Mouse (Mus musculus) heart, postnatal 0 days (tissue): ENCODE measurements around the gene Hist1h2ad. TPM values are rescaled to one million over a fixed set of nuclear protein-coding genes. Genes with fewer than 3 reads are reported as not detected.
"Not testable (repeated sequence)": the region's sequence is repeated elsewhere in the genome, so short reads cannot be mapped to it uniquely, and the experiment has no call there.

Experiments used
- ATAC-seq: fragments of 200-750 bp; cut with Nextera tagmentation; 2 replicates; pipeline ENCODE4 v1.8.0; 2017; ENCODE audit warnings: low read depth, moderate number of reproducible peaks, moderate library complexity; ENCODE audit not compliant: insufficient read depth
- DNase-seq: peaks from one replicate; pipeline ENCODE4 v3.0.0-alpha.2; 2016; ENCODE audit warnings: low spot score
- H3K27ac ChIP-seq: fragments of 300-500 bp; sonication (generic); 2 replicates; pipeline ENCODE4 v1.5.1; 2014; ENCODE audit warnings: low read depth, mild to moderate bottlenecking
- H3K27me3 ChIP-seq: fragments of 300-500 bp; sonication (generic); 2 replicates; pipeline ENCODE4 v1.6.1; 2014; ENCODE audit warnings: low read length, mixed read lengths; ENCODE audit not compliant: control insufficient read depth, insufficient read depth
- H3K36me3 ChIP-seq: fragments of 300-500 bp; sonication (generic); replicated peaks from 2 replicates; pipeline ENCODE4 v1.6.1; 2014; ENCODE audit warnings: low read length, mixed read lengths; ENCODE audit not compliant: control insufficient read depth, insufficient read depth
- H3K4me1 ChIP-seq: fragments of 300-500 bp; sonication (generic); 2 replicates; pipeline ENCODE4 v1.6.1; 2014; ENCODE audit warnings: antibody characterized with exemption; ENCODE audit not compliant: control insufficient read depth, insufficient read depth
- H3K4me2 ChIP-seq: fragments of 300-500 bp; sonication (generic); 2 replicates; pipeline ENCODE4 v1.6.1; 2014; ENCODE audit warnings: low read depth, mild to moderate bottlenecking, low read length, moderate library complexity
- H3K4me3 ChIP-seq: fragments of 300-500 bp; sonication (generic); 2 replicates; pipeline ENCODE4 v1.5.1; 2014; ENCODE audit warnings: low read depth, low read length
- H3K9ac ChIP-seq: fragments of 300-500 bp; sonication (generic); replicated peaks from 2 replicates; pipeline ENCODE4 v1.6.1; 2014; ENCODE audit warnings: low read depth, low read length, mixed read lengths
- H3K9me3 ChIP-seq: fragments of 300-500 bp; sonication (generic); replicated peaks from 2 replicates; pipeline ENCODE4 v1.6.1; 2016; ENCODE audit warnings: low read length; ENCODE audit not compliant: control insufficient read depth
- CTCF ChIP-seq: IDR thresholded peaks from 2 replicates; pipeline ENCODE4 v1.5.1; 2016; ENCODE audit warnings: antibody characterized with exemption, control low read depth, low read depth
- EP300 ChIP-seq: IDR thresholded peaks from 2 replicates; pipeline ENCODE4 v1.6.1; 2016; ENCODE audit warnings: antibody characterized with exemption, low read depth
- WGBS: fragments of 180-500 bp; shearing (Covaris S2); extraction: QIAGEN DNeasy Blood & Tissue Kit; methylation state at CpG from one replicate; pipeline ENCODE4 v1.1.7; 2014; 5-methylcytosine and 5-hydroxymethylcytosine counted together
- polyA plus RNA-seq: library from polyadenylated mRNA; unstranded; fragments of >200 nt; fragmentation: Nextera tagmentation; extraction: Ambion mirVana; gene quantifications from 2 replicates; pipeline ENCODE4 v1.2.1, GENCODE M21; 2015
- total RNA-seq: library from RNA; depleted of rRNA; stranded (reverse); fragments of >200 nt; gene quantifications from 2 replicates; pipeline ENCODE4 v1.2.3, GENCODE M21; 2014; ENCODE audit warnings: low replicate concordance

Hist1h2ad gene
- total and polyA plus RNA-seq, 2 experiments from 2014 or later, result 0.27 to 568 TPM

- TF ChIP-seq EP300, result no peak
- no peak for TF ChIP-seq CTCF
- H3K9me3 ChIP-seq, result no peaks in the 10 kb centered on the region
- peak overlapping the region; percentile 87 for H3K9ac ChIP-seq
- H3K27ac ChIP-seq, result peak overlapping the region; percentile 100
- peak; percentile 80 for DNase-seq
- 24% methylated on average over 2 of the region's 2 CpGs for WGBS
- H3K4me1 ChIP-seq, result peaks cover 19% of the 10 kb centered on the region
- no peak for ATAC-seq
- H3K4me2 ChIP-seq, result peak overlapping the region; percentile 79
- no peaks in the 10 kb centered on the region for H3K36me3 ChIP-seq
- H3K27me3 ChIP-seq, result no peaks in the 10 kb centered on the region
- H3K4me3 ChIP-seq, result peak overlapping the region; percentile 63
These were observed 44.6 kb upstream of the Hist1h2ad start for GRCm38 (mm10) chr13:23529480-23530165.

GRCm38 (mm10) chr13:23530181-23530900 lies 43.8 kb upstream of the Hist1h2ad start:
- Histone ChIP-seq H3K9ac (peak overlapping the region; percentile 87), H3K27me3 (no peaks in the 10 kb centered on the region), H3K4me2 (peak overlapping the region; percentile 79), H3K4me1 (peaks cover 20% of the 10 kb centered on the region), H3K9me3 (no peaks in the 10 kb centered on the region), H3K36me3 (no peaks in the 10 kb centered on the region), H3K27ac (peak overlapping the region; percentile 100), H3K4me3 (peak overlapping the region; percentile 63)
- DNase-seq (peak; percentile 43), ATAC-seq (no peak)
- TF ChIP-seq EP300 (no peak), CTCF (no peak)
- WGBS, result under 1% methylated on average over 20 of the region's 20 CpGs

GRCm38 (mm10) chr13:23530901-23531875 lies 43.0 kb upstream of the Hist1h2ad start, which contains the start of gene Hist1h4h:
Hist1h4h (plus strand) TSS chr13:23531050.
- Histone ChIP-seq H3K9me3 (no peaks in the 10 kb centered on the region), H3K4me1 (peaks cover 20% of the 10 kb centered on the region), H3K4me2 (peak within 1 kb of the TSS; percentile 79), H3K27ac (peak within 1 kb of the TSS; percentile 100), H3K36me3 (no peaks in the 10 kb centered on the region), H3K4me3 (peak within 1 kb of the TSS; percentile 63), H3K9ac (peak within 1 kb of the TSS; percentile 87), H3K27me3 (no peaks in the 10 kb centered on the region)
- DNase-seq, result peak; percentile 96
- TF ChIP-seq CTCF, result no peak
- peak; percentile 87 for TF ChIP-seq EP300
- ATAC-seq, result peak; percentile 79
- under 1% methylated on average over 55 of the region's 70 CpGs for WGBS

GRCm38 (mm10) chr13:23532262-23533075 lies 41.7 kb upstream of the Hist1h2ad start:
- 23% methylated on average over 9 of the region's 9 CpGs for WGBS
- Histone ChIP-seq H3K27me3 (no peaks in the 10 kb centered on the region), H3K4me2 (peak overlapping the region; percentile 79), H3K4me3 (peak overlapping the region; percentile 63), H3K9ac (peak overlapping the region; percentile 87; the same call in 1 of the 2 replicates), H3K9me3 (no peaks in the 10 kb centered on the region), H3K4me1 (peaks cover 20% of the 10 kb centered on the region), H3K36me3 (no peaks in the 10 kb centered on the region), H3K27ac (peak overlapping the region; percentile 100)
- no peak for DNase-seq
- TF ChIP-seq CTCF, result no peak
- TF ChIP-seq EP300, result no peak
- ATAC-seq, result no peak

- H3K4me3 ChIP-seq, result peak within 1 kb of the TSS; percentile 60
- peak; percentile 86 for DNase-seq
- ATAC-seq, result peak; percentile 8; the same call in 1 of the 2 replicates
- peaks cover 17% of the 10 kb centered on the region for H3K4me1 ChIP-seq
- not testable (repeated sequence) for H3K9me3 ChIP-seq, H3K36me3 ChIP-seq, H3K27me3 ChIP-seq
- under 1% methylated on average over 25 of the region's 53 CpGs for WGBS
- peak within 1 kb of the TSS; percentile 79 for H3K4me2 ChIP-seq
- peak within 1 kb of the TSS; percentile 59; the same call in 1 of the 2 replicates for H3K9ac ChIP-seq
- peak within 1 kb of the TSS; percentile 100 for H3K27ac ChIP-seq
These were observed 40.4 kb upstream of the Hist1h2ad start, which contains the start of gene Hist1h2af for GRCm38 (mm10) chr13:23533560-23534367. Hist1h2af (plus strand) TSS chr13:23533906.
